Mouse (Mus musculus): ENCODE measurements around the gene Retnlg.
"Not testable (repeated sequence)": the region's sequence is repeated elsewhere in the genome, so short reads cannot be mapped to it uniquely, and the experiment has no call there.

Retnlg gene

DNA sequence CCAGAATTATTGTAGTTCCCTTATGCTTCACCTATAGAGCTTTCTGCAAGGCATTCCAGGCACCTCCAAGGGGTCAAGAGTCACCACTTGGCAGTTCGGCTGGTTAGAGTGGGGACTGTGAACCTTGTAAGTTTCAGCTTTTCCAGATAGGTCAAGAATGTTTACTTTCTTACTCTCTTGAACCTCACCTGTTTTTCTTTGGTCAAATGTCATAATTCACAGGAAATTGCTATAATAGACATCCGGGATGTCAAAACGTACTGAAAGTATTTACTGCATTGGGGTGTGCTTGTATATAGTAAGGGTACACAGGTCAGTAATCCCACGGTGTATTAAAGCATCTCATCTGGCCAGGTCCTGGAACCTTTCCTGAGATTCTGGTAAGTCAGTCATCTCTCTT is at the start of gene Retnlg:
TSS of gene Retnlg (plus strand) at position 301 of the 400 bp plus-strand sequence.
- DNase-seq = no peak

DNA sequence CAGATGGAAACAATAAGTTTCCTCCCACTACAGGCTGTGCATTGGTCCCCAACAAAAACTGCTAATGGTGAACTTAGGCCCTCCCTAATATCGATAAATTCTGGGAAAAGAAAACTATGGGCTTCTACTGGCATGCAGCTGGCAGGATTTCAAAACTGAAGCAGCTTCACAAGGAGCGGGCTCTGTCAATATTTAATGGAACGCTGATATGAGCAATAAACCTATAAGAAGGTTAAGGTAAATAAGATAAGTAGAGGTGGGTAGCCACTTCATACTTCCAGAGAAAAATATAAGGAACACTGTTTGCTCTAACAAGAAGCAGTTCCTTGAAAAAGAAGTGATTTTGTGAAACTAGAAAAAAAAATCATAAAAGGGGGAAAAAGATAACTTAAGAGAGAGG is 45.9 kb upstream of the Retnlg start:
- no peak for DNase-seq

DNA sequence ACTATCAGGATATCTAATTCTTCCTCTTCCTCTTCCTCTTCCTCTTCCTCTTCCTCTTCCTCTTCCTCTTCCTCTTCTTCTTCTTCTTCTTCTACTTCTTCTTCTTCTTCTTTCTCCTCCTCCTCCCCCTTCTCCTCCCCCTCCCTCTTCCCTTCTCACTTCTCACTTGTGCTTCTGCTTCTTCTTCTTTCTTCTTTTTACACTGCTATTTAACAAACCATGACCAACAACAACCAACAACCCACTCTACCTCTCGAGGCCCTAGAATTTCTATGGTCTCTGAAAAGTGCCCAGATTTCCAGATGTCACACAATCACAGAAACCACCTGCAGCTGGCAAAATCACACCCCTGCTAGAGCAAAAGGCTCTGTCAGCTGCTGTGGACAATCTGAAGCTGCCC is 44.8 kb upstream of the Retnlg start:
- no peak for DNase-seq

DNA sequence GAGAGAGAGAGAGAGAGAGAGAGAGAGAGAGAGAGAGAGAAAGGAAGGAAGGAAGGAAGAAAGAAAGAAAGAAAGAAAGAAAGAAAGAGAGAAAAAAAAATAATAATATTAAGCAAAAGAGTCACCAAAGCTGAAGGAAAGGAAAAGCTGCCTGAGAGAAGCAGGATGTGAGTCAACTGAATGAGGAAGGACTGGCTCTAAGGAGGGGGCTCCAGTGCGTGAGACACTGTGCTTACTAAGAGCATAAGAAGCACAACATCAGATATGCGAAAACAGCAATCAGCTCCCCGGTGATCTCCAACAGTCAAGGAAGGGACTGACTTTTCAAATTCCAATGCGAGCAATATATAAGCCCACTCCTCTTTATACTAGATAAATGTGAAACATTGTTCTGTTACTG is 43.4 kb upstream of the Retnlg start:
- DNase-seq = no peak

DNA sequence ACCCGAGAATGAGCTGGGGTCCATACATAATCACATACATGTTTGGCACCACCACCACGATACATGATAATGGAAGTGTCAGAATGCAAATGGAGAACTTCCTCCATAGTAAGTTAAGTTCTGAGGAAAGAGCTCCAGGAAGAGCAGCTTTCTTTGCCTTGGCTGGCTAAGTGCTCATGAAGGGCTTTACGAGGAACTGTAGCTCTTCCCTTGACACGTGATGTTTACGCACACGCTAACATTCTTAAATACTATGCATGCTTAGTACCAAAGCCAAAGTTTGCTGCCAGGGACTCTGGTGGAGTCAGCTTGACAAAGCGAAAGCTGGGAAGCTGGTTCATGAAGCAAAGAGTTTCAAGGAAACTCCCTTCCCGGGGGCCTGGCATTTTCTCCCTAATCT is 40.4 kb upstream of the Retnlg start:
- DNase-seq = no peak

DNA sequence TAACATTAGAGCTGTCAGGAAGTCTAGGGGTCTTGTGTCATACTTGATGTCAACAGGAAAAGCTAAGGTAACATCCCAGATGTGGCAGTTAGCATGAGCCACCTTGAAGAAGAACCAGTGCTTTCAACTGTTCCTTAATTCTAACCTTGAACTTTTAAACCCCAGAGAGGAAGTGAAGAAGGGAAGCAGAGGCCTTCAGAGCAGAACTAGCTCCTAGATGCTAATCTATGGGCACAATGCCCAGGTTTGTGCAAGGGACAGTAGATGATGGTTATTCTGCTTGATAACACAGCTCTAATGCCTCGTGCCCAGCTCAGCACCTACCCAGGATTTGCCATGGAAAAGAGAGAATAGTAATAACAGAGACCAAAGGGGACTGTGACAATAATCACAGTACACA is 38.8 kb upstream of the Retnlg start:
- not testable (repeated sequence) for DNase-seq

DNA sequence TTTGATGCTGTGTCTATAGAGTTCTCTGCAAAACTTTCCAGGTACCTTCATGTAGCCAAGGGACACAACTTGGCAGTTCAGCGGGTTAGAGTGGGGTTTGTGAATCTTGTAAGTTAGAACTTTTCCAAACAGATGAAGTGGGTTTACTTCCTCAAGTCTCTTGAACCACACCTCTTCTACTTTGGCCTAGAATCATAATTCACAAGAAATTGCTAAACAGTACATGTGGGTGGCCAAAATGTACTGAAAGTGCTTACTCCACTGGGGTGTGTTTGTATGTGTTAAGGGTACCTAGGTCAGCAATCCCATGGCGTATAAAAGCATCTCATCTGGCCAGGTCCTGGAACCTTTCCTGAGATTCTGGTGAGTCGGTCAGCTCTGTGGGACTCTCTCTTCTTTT is 30.2 kb upstream of the Retnlg start, which contains the start of gene Retnla:
TSS of gene Retnla (plus strand) at position 286 of the 400 bp plus-strand sequence.
- no peak for DNase-seq

DNA sequence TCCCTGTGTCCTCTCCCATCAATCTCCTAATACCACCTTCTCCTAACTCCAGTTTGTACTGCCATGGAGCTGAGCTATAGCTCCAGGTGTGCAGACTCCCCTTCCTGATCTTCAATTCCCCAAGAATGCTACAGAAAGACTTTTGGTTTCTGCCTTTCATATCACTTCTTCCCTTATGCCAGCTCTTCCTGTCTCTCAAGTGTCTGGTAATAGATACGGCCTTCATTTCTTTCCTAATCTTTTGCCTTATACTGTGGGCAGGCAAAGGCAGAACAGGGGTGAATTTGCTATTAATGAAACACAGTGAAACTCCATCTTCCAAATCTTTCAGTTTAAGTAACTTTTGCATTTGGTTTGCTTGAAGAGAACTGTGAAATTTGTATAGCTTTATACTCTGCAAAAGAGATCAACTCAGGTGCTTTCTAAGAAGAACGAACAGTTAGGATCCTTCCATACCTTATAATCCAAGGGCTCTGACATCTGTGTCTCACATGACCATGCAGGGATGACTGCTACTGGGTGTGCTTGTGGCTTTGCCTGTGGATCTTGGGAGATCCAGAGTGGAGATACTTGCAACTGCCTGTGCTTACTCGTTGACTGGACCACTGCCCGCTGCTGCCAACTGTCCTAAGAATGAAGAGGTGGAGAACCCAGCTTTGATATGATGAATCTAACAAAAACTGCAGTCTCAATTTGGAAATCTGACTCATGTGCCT is 28.6 kb upstream of the Retnlg start:
- DNase-seq = no peak

DNA sequence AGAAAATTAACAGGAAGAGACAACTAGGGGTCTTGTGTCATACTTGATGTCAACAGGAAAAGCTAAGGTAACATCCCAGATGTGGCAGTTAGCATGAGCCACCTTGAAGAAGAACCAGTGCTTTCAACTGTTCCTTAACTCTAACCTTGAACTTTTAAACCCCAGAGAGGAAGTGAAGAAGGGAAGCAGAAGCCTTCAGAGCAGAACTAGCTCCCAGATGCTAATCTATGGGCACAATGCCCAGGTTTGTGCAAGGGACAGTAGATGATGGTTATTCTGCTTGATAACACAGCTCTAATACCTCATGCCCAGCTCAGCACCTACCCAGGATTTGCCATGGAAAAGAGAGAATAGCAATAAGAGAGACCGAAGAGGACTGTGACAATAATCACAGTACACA is 7.4 kb upstream of the Retnlg start:
- DNase-seq = not testable (repeated sequence)

DNA sequence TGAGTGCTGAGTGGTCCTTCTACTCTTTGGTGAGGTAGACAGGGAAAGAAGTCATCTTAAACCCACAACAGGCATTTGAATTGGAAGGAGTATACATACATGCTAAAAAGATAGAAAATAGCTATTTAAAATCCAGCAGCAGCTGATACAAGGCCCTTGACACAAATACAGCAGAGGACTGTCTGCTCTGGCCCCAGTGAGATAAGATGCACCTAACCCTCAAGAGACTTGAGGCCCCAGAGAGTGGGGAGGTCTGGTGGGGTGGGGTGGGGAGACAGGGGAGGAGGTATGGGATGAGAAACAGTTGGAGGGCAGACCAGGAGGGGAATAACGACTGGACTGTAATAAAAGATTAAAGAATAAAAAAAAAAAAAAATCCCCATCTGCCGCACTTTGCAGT is 4.7 kb upstream of the Retnlg start:
- no peak for DNase-seq

DNA sequence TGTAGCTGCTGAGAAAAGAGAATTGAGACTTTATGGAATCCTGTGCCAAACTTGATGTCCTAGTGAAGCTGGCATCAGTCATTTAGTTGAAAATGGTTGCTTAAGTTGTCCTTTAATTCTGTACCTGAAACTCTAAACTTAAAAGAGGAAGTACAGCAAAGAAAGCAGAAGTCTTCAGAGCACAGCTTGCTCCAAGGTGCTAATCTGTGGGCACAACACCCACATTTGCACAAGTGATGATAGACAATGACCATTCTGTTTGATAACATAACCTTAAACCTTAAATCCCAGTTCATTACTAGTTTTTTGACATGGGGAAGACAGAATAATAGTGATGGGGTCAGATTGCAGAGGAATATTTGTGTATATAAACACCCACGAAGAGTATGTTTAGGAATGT is 3.8 kb upstream of the Retnlg start:
- DNase-seq = no peak

DNA sequence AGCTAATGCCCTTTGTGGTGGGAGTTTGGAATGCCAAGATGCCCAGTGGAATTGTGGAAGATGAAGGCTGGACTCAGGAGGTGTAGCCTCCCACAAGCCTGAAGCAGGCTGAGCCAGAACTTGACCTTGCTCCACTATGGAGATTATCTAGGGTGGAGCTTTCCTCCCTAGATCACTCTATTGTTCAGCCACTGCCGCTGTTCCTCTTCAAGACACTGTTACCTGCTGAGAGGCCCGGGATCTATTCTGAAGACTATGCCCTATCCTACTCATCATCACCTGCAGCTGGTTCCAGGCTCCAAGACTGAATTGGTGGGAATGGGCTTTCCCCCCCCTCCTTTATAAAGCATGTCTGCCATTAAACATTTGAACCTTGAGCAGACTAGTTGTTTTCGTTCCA is 2.8 kb upstream of the Retnlg start:
- no peak for DNase-seq

DNA sequence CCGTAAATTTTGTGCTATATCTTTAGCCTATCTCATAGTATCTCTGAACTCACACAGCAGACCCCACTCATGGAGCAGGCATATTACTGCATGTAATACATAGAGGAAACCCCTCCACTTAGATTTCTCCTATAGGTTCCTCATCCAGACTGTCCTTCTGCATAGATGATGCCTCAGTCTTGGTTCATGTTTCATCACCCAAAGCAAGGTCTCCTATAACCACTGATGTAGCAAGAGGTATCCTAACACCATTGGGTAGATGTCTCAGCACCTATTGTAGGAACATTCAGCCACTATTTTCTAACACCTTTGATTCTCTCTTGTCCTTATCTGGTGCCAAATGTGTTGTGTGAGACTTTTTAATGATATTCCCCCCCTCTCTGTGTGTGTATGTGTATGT is 667 bp upstream of the Retnlg start:
- no peak for DNase-seq

DNA sequence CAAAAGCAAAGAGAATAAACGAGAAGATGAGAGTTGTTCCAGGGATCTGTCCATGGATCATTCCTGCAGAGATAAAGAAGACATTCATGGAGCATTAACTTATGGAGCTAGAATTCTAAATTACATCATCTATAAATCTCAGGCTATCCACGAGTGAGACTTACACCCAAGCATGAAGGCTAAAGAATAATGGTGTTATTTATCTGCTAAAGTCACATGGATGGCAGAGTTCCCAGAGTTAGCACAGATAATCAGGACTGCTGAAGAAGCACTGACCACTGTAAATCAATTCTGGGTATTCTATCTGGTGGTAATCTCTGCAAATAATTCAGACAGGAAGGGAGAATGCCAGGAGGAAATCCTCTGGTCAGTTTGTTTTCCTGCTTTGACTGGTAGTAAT is 18.3 kb downstream of the Retnlg start:
- DNase-seq = no peak

DNA sequence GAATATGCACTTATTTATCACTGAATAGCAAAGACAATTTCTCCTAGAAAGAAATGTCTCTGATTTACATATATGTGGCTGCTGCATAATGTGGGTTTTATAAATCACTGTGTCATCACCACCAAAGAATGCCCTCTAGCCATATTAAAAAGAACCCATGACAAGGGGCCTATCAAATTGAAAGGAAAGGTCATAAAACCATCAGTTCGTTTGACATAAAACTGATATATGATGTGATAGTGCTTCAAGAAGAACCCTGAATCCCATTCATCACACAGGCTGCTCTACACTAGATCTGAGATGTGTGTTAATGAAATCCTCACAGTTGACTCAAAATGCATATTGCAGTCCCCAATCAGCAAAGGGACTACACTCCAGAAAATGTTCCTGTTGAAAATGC is 27.4 kb downstream of the Retnlg start:
- DNase-seq = no peak

DNA sequence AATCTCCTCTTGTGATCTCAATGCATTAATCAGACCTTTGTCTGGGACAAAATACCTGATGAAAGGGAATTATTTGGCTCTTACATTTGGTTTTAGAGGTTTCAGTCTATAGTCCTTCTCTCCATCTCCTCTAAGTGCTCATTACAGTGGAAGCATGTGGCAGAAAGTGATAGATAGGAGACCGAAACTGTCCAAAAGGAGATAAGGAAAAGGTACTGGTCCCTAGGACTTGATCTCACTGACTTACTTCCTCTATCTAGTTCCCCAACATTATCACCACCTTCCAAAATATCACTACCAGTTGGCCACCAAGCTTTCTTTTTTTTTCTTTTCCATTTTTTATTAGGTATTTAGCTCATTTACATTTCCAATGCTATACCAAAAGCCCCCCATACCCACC is 38.8 kb downstream of the Retnlg start:
- no peak for DNase-seq

DNA sequence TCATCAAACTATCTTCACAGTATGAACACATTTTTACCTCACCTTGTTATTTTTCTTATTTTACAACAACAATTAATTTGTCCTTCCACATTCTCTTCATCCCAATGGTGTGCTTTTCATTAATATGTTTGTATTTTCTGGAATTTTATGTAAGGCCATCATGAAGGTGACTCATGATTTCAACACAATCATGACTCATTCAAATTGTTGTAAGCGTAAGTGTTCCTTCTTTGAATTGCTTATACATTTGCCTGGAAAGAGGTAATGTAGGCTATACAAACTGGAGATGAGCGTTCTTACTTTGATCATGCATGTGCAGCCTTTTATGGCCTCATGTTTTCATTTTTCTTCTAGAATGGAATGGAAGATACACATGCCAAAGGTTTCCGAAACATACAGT is 40.8 kb downstream of the Retnlg start:
- no peak for DNase-seq

DNA sequence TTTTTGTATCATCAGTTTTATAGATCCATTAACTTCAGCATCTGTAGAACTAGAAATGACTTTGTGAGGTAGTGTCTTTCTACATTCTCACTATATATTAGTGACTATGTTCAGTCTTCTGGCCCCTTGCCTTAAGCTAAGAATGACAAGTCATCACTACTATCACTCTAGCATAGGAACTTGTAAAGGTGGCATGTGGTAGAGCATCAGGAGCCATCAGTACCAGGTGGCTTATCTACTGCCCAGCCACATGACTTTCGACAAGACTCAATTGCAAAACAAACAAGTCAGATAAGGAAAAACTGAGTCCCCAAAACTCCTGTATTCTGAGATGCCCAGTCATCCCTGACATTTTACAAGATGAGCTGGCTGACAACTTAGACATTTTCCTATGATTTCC is 51.3 kb downstream of the Retnlg start:
- DNase-seq = no peak

Data from cerebellum, adult 18-20 months (tissue).